Mouse (Mus musculus): Measurements from ENCODE around the gene Gm10188. TPM values are rescaled to one million over a fixed set of nuclear protein-coding genes. Genes with fewer than 3 reads are reported as not detected.

The Gm10188 gene
- total RNA-seq, 2 experiments from 2014 or later = not detected

DNA sequence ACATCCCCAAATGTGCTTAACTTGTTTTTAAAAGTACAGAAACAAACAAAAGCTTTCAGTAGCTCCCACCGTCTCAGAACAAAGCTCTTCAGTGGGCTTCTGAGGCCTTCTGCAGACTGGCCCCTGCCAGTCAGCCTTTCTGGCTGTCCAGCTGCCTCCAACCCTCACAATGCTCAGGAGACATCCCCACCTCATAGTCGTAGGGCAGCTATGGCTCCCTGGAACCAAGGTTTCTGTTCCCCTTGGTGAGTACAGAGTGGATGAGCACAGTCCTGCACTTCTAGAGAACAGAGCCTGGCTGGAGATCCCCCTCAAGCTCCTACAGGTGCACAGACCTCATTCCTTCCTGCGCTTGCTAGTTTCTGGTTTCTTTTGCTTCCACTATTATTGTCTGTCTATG, 13.3 kb downstream of the Gm10188 start:
- Histone ChIP-seq H3K27ac (no peak overlapping the region), H3K4me3 (no peak overlapping the region)
- TF ChIP-seq CTCF (IDR thresholded peaks at IDR 0.05) = no peak
- no peak for DNase-seq (ENCODE audit: extremely low spot score in 1 of 2, low spot score in 2 of 2)
- intact Hi-C loops (cut with DNase I) = no loop called here

DNA sequence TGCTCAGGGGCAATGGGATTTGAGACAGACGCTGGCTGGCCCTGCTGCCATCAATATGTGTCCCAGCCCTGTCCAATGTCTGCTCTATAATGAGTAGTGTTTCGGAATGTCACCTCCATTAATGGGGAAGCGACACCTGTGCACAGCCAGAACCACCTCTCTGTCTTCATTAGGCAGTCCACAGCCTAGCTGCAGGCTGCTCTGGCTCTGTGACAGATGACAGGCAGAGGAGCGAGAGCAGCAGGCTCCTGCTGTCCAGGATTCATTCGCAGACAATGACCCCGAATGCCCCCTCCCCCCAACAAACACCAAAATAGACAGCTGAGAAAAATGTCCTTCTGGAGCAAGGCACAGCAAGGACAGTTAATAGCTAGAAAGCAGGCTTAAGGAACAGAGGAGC, 16.5 kb downstream of the Gm10188 start:
- TF ChIP-seq CTCF (IDR thresholded peaks at IDR 0.05) = no peak
- intact Hi-C loops (cut with DNase I) = no loop called here
- Histone ChIP-seq H3K27ac (no peak overlapping the region), H3K4me3 (no peak overlapping the region)
- no peak for DNase-seq (ENCODE audit: extremely low spot score in 1 of 2, low spot score in 2 of 2)

DNA sequence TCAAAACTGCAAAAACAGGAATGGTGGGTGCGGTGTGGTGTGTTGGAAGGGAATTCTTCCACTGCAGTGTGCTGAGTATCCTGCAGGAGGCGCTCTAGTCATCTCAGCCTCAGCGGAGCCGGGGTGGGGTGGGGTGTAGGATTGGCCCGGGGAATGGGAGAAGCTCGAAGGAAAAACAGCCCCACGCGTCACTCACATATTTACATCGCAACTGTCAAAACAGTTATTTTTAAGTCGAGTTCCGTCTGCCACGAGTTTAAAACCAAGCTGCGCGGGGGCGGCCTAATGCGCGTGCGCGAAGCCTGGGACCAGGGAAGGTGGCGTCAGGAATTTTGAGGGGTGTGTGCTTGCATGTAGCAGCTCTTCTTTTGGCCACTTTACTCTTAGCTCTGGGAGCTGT, 17.3 kb downstream of the Gm10188 start:
- H3K27ac ChIP-seq = no peak overlapping the region; the same call in 1 of the 2 replicates
- intact Hi-C loops (cut with DNase I) = no loop called here
- TF ChIP-seq CTCF (IDR thresholded peaks at IDR 0.05) = peak; percentile 88
- peak; percentile 85 to 86 for DNase-seq (ENCODE audit: extremely low spot score in 1 of 2, low spot score in 2 of 2)
- peak overlapping the region; percentile 34 for H3K4me3 ChIP-seq

DNA sequence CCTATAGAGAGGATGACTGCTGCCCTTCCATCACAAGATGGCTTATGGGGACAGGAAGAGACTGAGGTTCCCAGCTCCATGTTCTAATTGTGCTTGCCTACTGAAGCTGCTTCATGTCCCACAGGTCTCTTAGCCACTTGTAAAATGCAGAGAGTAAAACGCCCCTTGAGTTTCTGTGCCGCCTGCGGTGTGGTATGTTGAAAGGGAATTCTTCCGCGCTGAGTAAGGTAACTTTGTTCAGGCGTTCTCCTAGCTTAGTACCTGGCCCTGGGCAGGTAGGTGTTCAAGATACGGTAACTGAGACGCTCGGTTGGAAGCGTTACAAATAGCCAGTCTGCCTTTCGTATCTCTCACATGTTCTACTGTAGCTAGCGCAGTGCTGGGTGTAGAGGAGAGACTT, 17.9 kb downstream of the Gm10188 start:
- H3K27ac ChIP-seq = no peak overlapping the region; the same call in 1 of the 2 replicates
- TF ChIP-seq CTCF (IDR thresholded peaks at IDR 0.05) = no peak
- intact Hi-C loops (cut with DNase I) = no loop called here
- DNase-seq (ENCODE audit: extremely low spot score in 1 of 2, low spot score in 2 of 2) = no peak
- H3K4me3 ChIP-seq = peak overlapping the region; percentile 34; the same call in 1 of the 2 replicates

DNA sequence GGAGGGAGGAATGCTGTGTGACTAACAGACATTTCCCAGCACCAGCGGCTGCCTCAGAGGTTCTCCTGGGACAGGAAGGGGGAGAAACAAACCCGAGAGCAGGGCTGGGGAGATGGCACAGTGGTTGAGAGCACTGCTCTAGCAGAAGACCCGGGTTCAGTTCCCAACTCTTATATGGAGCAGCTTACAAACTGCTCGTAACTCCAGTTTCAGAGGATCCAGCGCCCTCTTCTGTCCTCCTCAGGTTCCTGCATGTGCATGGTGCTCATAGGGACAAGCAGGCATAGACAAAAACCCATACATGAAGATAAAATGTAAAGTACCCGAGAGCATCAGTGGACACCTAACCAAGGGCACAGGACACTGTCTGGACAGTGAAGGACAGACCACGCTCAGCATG, 18.6 kb downstream of the Gm10188 start:
- intact Hi-C loops (cut with DNase I) = no loop called here
- Histone ChIP-seq H3K4me3 (no peak overlapping the region), H3K27ac (no peak overlapping the region)
- TF ChIP-seq CTCF (IDR thresholded peaks at IDR 0.05) = peak; percentile 57
- DNase-seq (ENCODE audit: extremely low spot score in 1 of 2, low spot score in 2 of 2) = no peak

DNA sequence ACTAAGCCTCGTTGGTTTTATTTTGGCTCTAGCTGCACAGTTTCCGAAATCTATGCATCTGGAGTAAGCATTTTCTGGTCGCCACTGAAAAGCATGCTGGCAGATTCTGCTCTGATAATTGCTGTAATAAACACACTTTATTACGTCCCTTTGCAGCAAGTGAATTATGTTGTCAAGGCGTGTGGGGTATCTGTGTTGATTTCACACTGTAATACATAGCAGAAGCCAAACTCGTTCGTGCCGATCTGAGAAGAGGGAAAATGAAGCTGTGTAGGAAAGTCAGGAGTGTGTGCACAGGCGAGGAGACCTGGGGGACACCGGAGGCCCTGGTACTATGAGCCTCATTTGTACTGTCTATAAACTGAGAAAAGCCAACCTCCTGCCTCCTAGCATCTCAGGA, 20.2 kb downstream of the Gm10188 start:
- no peak for TF ChIP-seq CTCF (IDR thresholded peaks at IDR 0.05)
- Histone ChIP-seq H3K4me3 (no peak overlapping the region), H3K27ac (no peak overlapping the region)
- DNase-seq (ENCODE audit: extremely low spot score in 1 of 2, low spot score in 2 of 2) = no peak
- intact Hi-C loops (cut with DNase I) = loop anchor here (2.0 kb wide), 2 partner anchors 19 to 53 kb away; partner anchors contain the start of genes AC124108.1 and Lemd1

DNA sequence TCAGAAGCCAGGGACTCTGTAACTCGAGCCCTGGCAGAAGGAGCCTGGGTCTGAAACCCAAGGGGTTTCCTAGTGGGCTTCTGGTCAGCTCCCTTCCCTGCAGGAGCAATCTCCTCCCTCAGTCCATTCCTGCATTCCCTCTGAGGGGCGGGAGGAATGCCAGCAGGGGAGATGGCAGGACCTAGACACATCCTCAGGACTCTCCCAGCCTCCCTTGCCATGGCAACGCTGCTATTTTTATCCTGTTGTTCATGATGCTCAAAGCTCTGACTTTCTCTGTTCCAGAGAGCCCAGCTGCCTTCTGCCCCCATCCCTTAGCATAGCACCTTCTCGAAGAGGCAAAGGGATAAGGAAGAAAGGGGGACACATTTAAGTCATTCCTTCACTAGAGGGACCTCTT, 21.4 kb downstream of the Gm10188 start:
- intact Hi-C loops (cut with DNase I) = loop anchor here (2.0 kb wide), 2 partner anchors 17 to 51 kb away; partner anchors contain the start of genes AC124108.1 and Lemd1
- no peak for TF ChIP-seq CTCF (IDR thresholded peaks at IDR 0.05)
- H3K27ac ChIP-seq = peak overlapping the region; percentile 82
- peak in 1 of 2 experiments; percentile 62 for DNase-seq (ENCODE audit: extremely low spot score in 1 of 2, low spot score in 2 of 2)
- no peak overlapping the region for H3K4me3 ChIP-seq

DNA sequence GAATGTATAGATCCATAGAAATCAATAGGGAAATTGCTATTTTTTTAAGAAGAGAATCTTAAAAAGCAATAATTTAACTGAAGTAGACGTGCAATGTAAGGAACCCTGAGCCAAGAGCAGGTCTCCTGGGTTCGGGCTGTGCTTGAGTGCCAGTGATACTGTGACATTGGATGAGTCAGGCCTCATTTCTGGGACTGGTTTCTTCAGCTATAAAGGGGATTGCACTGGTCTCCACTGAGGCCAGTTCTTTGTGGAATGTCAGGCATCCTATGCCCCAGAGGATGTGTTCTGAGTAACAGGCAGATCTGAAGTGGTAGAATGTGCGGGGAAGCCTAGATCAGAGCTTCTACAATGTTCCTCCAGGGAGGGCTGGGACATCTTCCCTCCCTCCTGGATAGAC, 22.7 kb downstream of the Gm10188 start:
- intact Hi-C loops (cut with DNase I) = no loop called here
- no peak overlapping the region for H3K27ac ChIP-seq
- no peak for DNase-seq (ENCODE audit: extremely low spot score in 1 of 2, low spot score in 2 of 2)
- no peak overlapping the region for H3K4me3 ChIP-seq
- TF ChIP-seq CTCF (IDR thresholded peaks at IDR 0.05) = no peak

DNA sequence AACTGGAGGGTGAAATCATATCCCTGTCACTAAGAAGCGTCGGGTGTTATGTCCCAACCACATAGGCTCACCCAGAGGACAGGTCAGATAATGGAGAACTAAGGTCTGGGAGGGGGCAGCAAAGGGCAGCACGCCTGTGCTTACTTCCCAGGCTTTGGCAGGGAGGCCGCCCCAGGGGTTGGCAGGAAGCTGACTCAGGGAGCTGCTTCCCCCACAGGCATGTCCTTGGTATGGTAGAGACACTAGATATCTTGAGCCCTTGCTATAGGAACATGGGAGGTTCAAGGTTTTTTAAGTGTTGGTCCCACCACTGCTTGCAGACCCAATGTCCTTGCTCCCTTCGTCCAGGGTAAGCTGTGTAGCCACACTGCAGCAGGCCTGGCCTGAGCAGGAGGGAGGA, 23.6 kb downstream of the Gm10188 start:
- TF ChIP-seq CTCF (IDR thresholded peaks at IDR 0.05) = no peak
- intact Hi-C loops (cut with DNase I) = no loop called here
- DNase-seq (ENCODE audit: extremely low spot score in 1 of 2, low spot score in 2 of 2) = peak in 1 of 2 experiments; percentile 10
- Histone ChIP-seq H3K27ac (no peak overlapping the region), H3K4me3 (no peak overlapping the region)

DNA sequence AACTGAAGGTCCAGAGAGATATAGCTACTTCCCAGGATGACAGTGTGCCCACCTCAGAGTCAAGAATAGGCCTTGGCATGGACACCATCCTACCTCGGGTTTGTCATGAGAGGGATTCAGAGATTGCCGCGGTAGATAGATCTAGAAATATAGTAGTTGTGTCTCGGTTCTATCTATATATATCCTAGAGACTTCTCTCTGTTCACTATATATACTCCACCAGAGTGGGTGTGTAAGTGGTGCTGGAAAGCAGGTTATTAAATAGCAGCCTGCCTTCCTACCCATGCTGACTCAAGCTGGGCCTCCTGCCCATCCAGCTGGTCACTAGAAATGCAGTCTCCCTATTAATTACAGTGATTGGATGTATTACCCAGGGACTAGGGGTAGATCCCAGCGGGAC, 26.8 kb downstream of the Gm10188 start:
- Histone ChIP-seq H3K4me3 (no peak overlapping the region), H3K27ac (peak overlapping the region; percentile 96)
- intact Hi-C loops (cut with DNase I) = no loop called here
- no peak for TF ChIP-seq CTCF (IDR thresholded peaks at IDR 0.05)
- peak in 1 of 2 experiments; percentile 65 for DNase-seq (ENCODE audit: extremely low spot score in 1 of 2, low spot score in 2 of 2)

DNA sequence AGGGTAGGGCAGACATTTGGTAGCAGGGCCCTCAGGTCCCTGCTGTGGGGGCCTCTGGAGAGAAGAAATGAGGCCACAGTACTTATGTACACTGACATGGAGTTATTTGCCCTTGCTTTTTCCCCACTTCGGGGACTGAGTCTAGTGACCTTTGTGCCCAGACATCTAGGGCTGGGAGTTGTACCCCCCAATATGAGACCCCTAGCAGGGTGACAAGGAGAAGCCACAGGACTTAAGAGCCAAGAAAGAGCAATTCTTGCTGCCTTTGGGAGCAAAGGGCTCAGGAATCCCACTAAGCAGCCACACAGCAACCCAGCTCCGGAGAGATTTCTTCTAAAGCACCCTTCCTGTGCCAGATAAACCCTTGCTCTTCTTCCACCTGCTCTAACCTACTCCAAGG, 27.6 kb downstream of the Gm10188 start:
- TF ChIP-seq CTCF (IDR thresholded peaks at IDR 0.05) = no peak
- intact Hi-C loops (cut with DNase I) = no loop called here
- peak overlapping the region; percentile 96 for H3K27ac ChIP-seq
- peak overlapping the region; percentile 40 for H3K4me3 ChIP-seq
- DNase-seq (ENCODE audit: extremely low spot score in 1 of 2, low spot score in 2 of 2) = no peak

DNA sequence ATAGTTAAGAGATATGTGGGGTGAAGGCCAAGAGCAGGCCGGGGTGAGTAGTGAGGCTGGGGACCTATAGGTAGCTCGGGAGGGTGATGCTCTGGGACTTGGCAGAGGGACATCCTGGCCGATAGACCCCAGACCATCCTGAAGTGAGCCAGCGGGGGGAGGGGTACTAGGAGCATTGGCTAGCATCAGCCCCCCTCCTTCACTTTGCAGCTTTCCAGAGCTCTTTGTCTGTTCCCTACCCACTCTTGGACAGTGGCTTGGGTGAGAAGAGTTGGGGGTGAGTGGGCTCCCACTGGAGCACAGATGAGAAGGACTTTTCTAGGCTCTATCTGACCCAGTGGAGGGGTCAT, 28.1 kb downstream of the Gm10188 start:
- Histone ChIP-seq H3K4me3 (peak overlapping the region; percentile 40), H3K27ac (peak overlapping the region; percentile 96)
- TF ChIP-seq CTCF (IDR thresholded peaks at IDR 0.05) = no peak
- intact Hi-C loops (cut with DNase I) = no loop called here
- peak in 1 of 2 experiments; percentile 11 for DNase-seq (ENCODE audit: extremely low spot score in 1 of 2, low spot score in 2 of 2)

Data from left cerebral cortex, adult 2 months (tissue).